Mouse (Mus musculus): ENCODE data around the gene Phb. TPM values are rescaled to one million over a fixed set of nuclear protein-coding genes. Genes with fewer than 3 reads are reported as not detected.
A peak's percentile ranks its signal among the peaks of the same experiment; 100 is the strongest.

Gene Phb
- total and polyA plus RNA-seq, 2 experiments from 2014 or later, result 132 to 207 TPM

GRCm38 (mm10) chr11:95714411-95714810 lies 47.7 kb downstream of the Phb start:
- DNase-seq (ENCODE audit: low spot score), result no peak
- Histone ChIP-seq H3K36me3 (ENCODE audit: insufficient read depth, low read length) (no peaks in the 10 kb centered on the region), H3K4me1 (ENCODE audit: insufficient read depth, low read length) (peaks cover 9% of the 10 kb centered on the region), H3K4me2 (ENCODE audit: low read depth, low read length, poor library complexity, severe bottlenecking) (peak overlapping the region; percentile 84), H3K4me3 (ENCODE audit: low read depth, low read length) (peak overlapping the region; percentile 63), H3K9me3 (ENCODE audit: low read length) (no peaks in the 10 kb centered on the region), H3K27ac (ENCODE audit: low read depth, low read length) (no peak overlapping the region), H3K9ac (replicated peaks; ENCODE audit: low read length, poor library complexity, severe bottlenecking) (peak overlapping the region; percentile 97), H3K27me3 (ENCODE audit: insufficient read depth, low read length) (no peaks in the 10 kb centered on the region)
- WGBS, result 29% methylated on average over 7 of the region's 7 CpGs
- no peak for ATAC-seq (ENCODE audit: low FRiP score)
- no peak for TF ChIP-seq CTCF (IDR thresholded peaks at IDR 0.05)

- WGBS, result 66% methylated on average over 8 of the region's 8 CpGs
- ATAC-seq (ENCODE audit: low FRiP score) (no peak), DNase-seq (ENCODE audit: low spot score) (no peak)
- Histone ChIP-seq H3K36me3 (ENCODE audit: insufficient read depth, low read length) (no peaks in the 10 kb centered on the region), H3K4me3 (ENCODE audit: low read depth, low read length) (no peak overlapping the region), H3K9me3 (ENCODE audit: low read length) (no peaks in the 10 kb centered on the region), H3K27me3 (ENCODE audit: insufficient read depth, low read length) (no peaks in the 10 kb centered on the region), H3K4me1 (ENCODE audit: insufficient read depth, low read length) (peaks cover 9% of the 10 kb centered on the region), H3K4me2 (ENCODE audit: low read depth, low read length, poor library complexity, severe bottlenecking) (peak overlapping the region; percentile 84; the same call in 1 of the 2 replicates), H3K9ac (replicated peaks; ENCODE audit: low read length, poor library complexity, severe bottlenecking) (no peak overlapping the region), H3K27ac (ENCODE audit: low read depth, low read length) (no peak overlapping the region)
- no peak for TF ChIP-seq CTCF (IDR thresholded peaks at IDR 0.05)
Observed at GRCm38 (mm10) chr11:95716136-95716535, 49.4 kb downstream of the Phb start.

GRCm38 (mm10) chr11:95719356-95719755 lies 52.6 kb downstream of the Phb start:
- H3K4me2 ChIP-seq (ENCODE audit: low read depth, low read length, poor library complexity, severe bottlenecking), result no peak overlapping the region
- peaks cover 9% of the 10 kb centered on the region for H3K4me1 ChIP-seq (ENCODE audit: insufficient read depth, low read length)
- H3K27ac ChIP-seq (ENCODE audit: low read depth, low read length), result no peak overlapping the region
- no peaks in the 10 kb centered on the region for H3K9me3 ChIP-seq (ENCODE audit: low read length)
- no peaks in the 10 kb centered on the region for H3K27me3 ChIP-seq (ENCODE audit: insufficient read depth, low read length)
- H3K9ac ChIP-seq (replicated peaks; ENCODE audit: low read length, poor library complexity, severe bottlenecking), result no peak overlapping the region
- TF ChIP-seq CTCF (IDR thresholded peaks at IDR 0.05), result no peak
- DNase-seq (ENCODE audit: low spot score) (no peak), ATAC-seq (ENCODE audit: low FRiP score) (no peak)
- no peaks in the 10 kb centered on the region for H3K36me3 ChIP-seq (ENCODE audit: insufficient read depth, low read length)
- WGBS, result 74% methylated on average over 3 of the region's 3 CpGs
- no peak overlapping the region for H3K4me3 ChIP-seq (ENCODE audit: low read depth, low read length)

- Histone ChIP-seq H3K27ac (ENCODE audit: low read depth, low read length) (no peak within 1 kb of the TSS), H3K4me1 (ENCODE audit: insufficient read depth, low read length) (no peaks in the 10 kb centered on the region), H3K27me3 (ENCODE audit: insufficient read depth, low read length) (no peaks in the 10 kb centered on the region), H3K4me3 (ENCODE audit: low read depth, low read length) (no peak within 1 kb of the TSS), H3K36me3 (ENCODE audit: insufficient read depth, low read length) (no peaks in the 10 kb centered on the region), H3K9ac (replicated peaks; ENCODE audit: low read length, poor library complexity, severe bottlenecking) (no peak within 1 kb of the TSS), H3K4me2 (ENCODE audit: low read depth, low read length, poor library complexity, severe bottlenecking) (no peak within 1 kb of the TSS), H3K9me3 (ENCODE audit: low read length) (no peaks in the 10 kb centered on the region)
- DNase-seq (ENCODE audit: low spot score) (no peak), ATAC-seq (ENCODE audit: low FRiP score) (no peak)
- WGBS, result 97% methylated on average over 5 of the region's 5 CpGs
- TF ChIP-seq CTCF (IDR thresholded peaks at IDR 0.05), result no peak
Observed at GRCm38 (mm10) chr11:95723287-95723686, 56.5 kb downstream of the Phb start, which contains the start of gene B130006D01Rik. Gene B130006D01Rik (plus strand): TSS chr11:95723587.

GRCm38 (mm10) chr11:95724466-95724865 lies 57.7 kb downstream of the Phb start:
- no peak overlapping the region for H3K27ac ChIP-seq (ENCODE audit: low read depth, low read length)
- H3K4me3 ChIP-seq (ENCODE audit: low read depth, low read length), result no peak overlapping the region
- no peak for TF ChIP-seq CTCF (IDR thresholded peaks at IDR 0.05)
- ATAC-seq (ENCODE audit: low FRiP score), result no peak
- 99% methylated on average over 4 of the region's 4 CpGs for WGBS
- no peaks in the 10 kb centered on the region for H3K36me3 ChIP-seq (ENCODE audit: insufficient read depth, low read length)
- no peak for DNase-seq (ENCODE audit: low spot score)
- no peaks in the 10 kb centered on the region for H3K27me3 ChIP-seq (ENCODE audit: insufficient read depth, low read length)
- no peaks in the 10 kb centered on the region for H3K9me3 ChIP-seq (ENCODE audit: low read length)
- H3K4me1 ChIP-seq (ENCODE audit: insufficient read depth, low read length), result no peaks in the 10 kb centered on the region
- H3K4me2 ChIP-seq (ENCODE audit: low read depth, low read length, poor library complexity, severe bottlenecking), result no peak overlapping the region
- no peak overlapping the region for H3K9ac ChIP-seq (replicated peaks; ENCODE audit: low read length, poor library complexity, severe bottlenecking)

- Histone ChIP-seq H3K27me3 (ENCODE audit: insufficient read depth, low read length) (no peaks in the 10 kb centered on the region), H3K4me2 (ENCODE audit: low read depth, low read length, poor library complexity, severe bottlenecking) (no peak overlapping the region), H3K4me1 (ENCODE audit: insufficient read depth, low read length) (no peaks in the 10 kb centered on the region), H3K9ac (replicated peaks; ENCODE audit: low read length, poor library complexity, severe bottlenecking) (no peak overlapping the region), H3K9me3 (ENCODE audit: low read length) (no peaks in the 10 kb centered on the region), H3K36me3 (ENCODE audit: insufficient read depth, low read length) (no peaks in the 10 kb centered on the region), H3K4me3 (ENCODE audit: low read depth, low read length) (no peak overlapping the region), H3K27ac (ENCODE audit: low read depth, low read length) (no peak overlapping the region)
- TF ChIP-seq CTCF (IDR thresholded peaks at IDR 0.05), result no peak
- ATAC-seq (ENCODE audit: low FRiP score), result no peak
- WGBS, result 78% methylated on average over 4 of the region's 4 CpGs
- DNase-seq (ENCODE audit: low spot score), result no peak
Observed at GRCm38 (mm10) chr11:95726156-95726555, 59.4 kb downstream of the Phb start.

All from midbrain, postnatal 0 days (tissue).